In the genomic region with DNA sequence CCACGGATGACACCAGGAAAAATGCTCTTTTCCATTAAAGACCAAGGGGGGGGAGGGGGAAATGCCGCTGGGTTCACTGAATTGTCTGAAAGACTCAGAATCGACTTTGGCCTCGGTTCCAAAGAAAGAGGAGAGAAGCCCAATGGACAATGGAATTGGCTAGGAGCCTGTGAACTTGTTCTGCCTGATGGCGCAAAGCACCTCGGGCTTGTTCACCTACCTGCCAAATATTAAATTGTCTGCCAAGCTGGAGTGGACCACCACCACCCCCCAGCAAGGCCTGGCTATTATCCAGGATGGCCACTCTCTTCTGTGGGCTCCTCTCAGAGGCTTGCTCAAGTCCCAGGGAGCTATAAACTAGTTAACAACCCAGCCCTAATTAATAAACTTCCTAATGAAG, we compare ENCODE assay signal across 18 mouse cellular contexts.
A peak's percentile ranks its signal among the peaks of the same experiment; 100 is the strongest.
DNase-seq lines count a peak whose midpoint lies in the region; ATAC-seq lines count a peak whose summit lies in the region.
"Had no signal": no experiment of that assay in that cellular context is flagged by ENCODE, and none has a peak within 500 bp of the region (broad histone marks: within the 10 kb centered on the region; RNA-seq: fewer than 3 reads in every experiment).

No protein-coding gene starts in this region.

- H3K9me3 ChIP-seq in hindbrain, embryonic 14.5 days (ENCODE audit: control insufficient read depth, low read length): no peaks in the 10 kb centered on the region
- H3K9me3 ChIP-seq in hindbrain, embryonic 13.5 days: no peaks in the 10 kb centered on the region
- no peaks in the 10 kb centered on the region for H3K9me3 ChIP-seq in midbrain, embryonic 14.5 days (ENCODE audit: control insufficient read depth, low read length)
- no peaks in the 10 kb centered on the region for H3K9me3 ChIP-seq in midbrain, embryonic 16.5 days (replicated peaks; ENCODE audit: control insufficient read depth, low read length, poor library complexity, severe bottlenecking)
- H3K9me3 ChIP-seq in heart, embryonic 11.5 days (replicated peaks; ENCODE audit: control insufficient read depth, low read length): no peaks in the 10 kb centered on the region
- H3K9me3 ChIP-seq: heart, embryonic 15.5 days; limb, embryonic 10.5 days had no signal

- H3K9ac ChIP-seq in hindbrain, embryonic 14.5 days: no peak overlapping the region
- no peak overlapping the region for H3K9ac ChIP-seq in hindbrain, embryonic 13.5 days
- H3K9ac ChIP-seq in midbrain, embryonic 14.5 days (replicated peaks; ENCODE audit: low read length): no peak overlapping the region
- no peak overlapping the region for H3K9ac ChIP-seq in midbrain, embryonic 16.5 days (ENCODE audit: low read depth, low read length)
- H3K9ac ChIP-seq in heart, embryonic 11.5 days (ENCODE audit: low read depth, low read length): no peak overlapping the region
- H3K9ac ChIP-seq: heart, embryonic 15.5 days had no signal

- DNase-seq in cerebellum, postnatal 14 days: peak; percentile 86 to 87
- peak; percentile 32 for DNase-seq in hindbrain, embryonic 14.5 days (ENCODE audit: low spot score)
- DNase-seq in midbrain, embryonic 14.5 days: peak; percentile 18
- no peak for DNase-seq in layer of hippocampus, adult 8-10 months (ENCODE audit: low spot score in 2 of 2)
- DNase-seq: adrenal gland, adult 8-10 months; cerebellum, adult 18-20 months; lung, adult 2 months; thymus, postnatal 25 days had no signal

- no peaks in the 10 kb centered on the region for H3K27me3 ChIP-seq in hindbrain, embryonic 14.5 days (ENCODE audit: control insufficient read depth, insufficient read depth, low read length)
- no peaks in the 10 kb centered on the region for H3K27me3 ChIP-seq in hindbrain, embryonic 13.5 days
- no peaks in the 10 kb centered on the region for H3K27me3 ChIP-seq in midbrain, embryonic 14.5 days (ENCODE audit: control insufficient read depth, insufficient read depth, low read length)
- H3K27me3 ChIP-seq in midbrain, embryonic 16.5 days (ENCODE audit: control insufficient read depth, insufficient read depth, low read depth, low read length): no peaks in the 10 kb centered on the region
- no peaks in the 10 kb centered on the region for H3K27me3 ChIP-seq in heart, embryonic 11.5 days (ENCODE audit: control insufficient read depth, insufficient read depth, low read length)
- H3K27me3 ChIP-seq: heart, embryonic 15.5 days had no signal

- WGBS in hindbrain, embryonic 14.5 days: 64% methylated on average over 6 of the region's 6 CpGs
- 71% methylated on average over 6 of the region's 6 CpGs for WGBS in hindbrain, embryonic 13.5 days
- WGBS in midbrain, embryonic 14.5 days: 78% methylated on average over 6 of the region's 6 CpGs
- 80% methylated on average over 6 of the region's 6 CpGs for WGBS in midbrain, embryonic 16.5 days
- WGBS in heart, embryonic 11.5 days (ENCODE audit: insufficient replicate concordance): 83% methylated on average over 6 of the region's 6 CpGs

- H3K4me3 ChIP-seq in hindbrain, embryonic 14.5 days (replicated peaks; ENCODE audit: low read length): no peak overlapping the region
- H3K4me3 ChIP-seq in hindbrain, embryonic 13.5 days: no peak overlapping the region
- no peak overlapping the region for H3K4me3 ChIP-seq in midbrain, embryonic 14.5 days (replicated peaks; ENCODE audit: low read depth, low read length)
- H3K4me3 ChIP-seq in midbrain, embryonic 16.5 days (ENCODE audit: low read depth, low read length): no peak overlapping the region
- H3K4me3 ChIP-seq in heart, embryonic 11.5 days (ENCODE audit: low read depth, low read length): no peak overlapping the region
- H3K4me3 ChIP-seq: erythroblast, embryonic 14.5 days; heart, embryonic 15.5 days; limb, embryonic 10.5 days had no signal

- H3K4me2 ChIP-seq in hindbrain, embryonic 14.5 days (replicated peaks): no peak overlapping the region
- H3K4me2 ChIP-seq in hindbrain, embryonic 13.5 days: no peak overlapping the region
- no peak overlapping the region for H3K4me2 ChIP-seq in midbrain, embryonic 14.5 days (ENCODE audit: low read length)
- H3K4me2 ChIP-seq in midbrain, embryonic 16.5 days (ENCODE audit: low read length): no peak overlapping the region
- no peak overlapping the region for H3K4me2 ChIP-seq in heart, embryonic 11.5 days
- H3K4me2 ChIP-seq: heart, embryonic 15.5 days; liver, embryonic 11.5 days; midbrain, embryonic 11.5 days had no signal

- H3K27ac ChIP-seq in hindbrain, embryonic 14.5 days: no peak overlapping the region
- no peak overlapping the region for H3K27ac ChIP-seq in hindbrain, embryonic 13.5 days
- H3K27ac ChIP-seq in midbrain, embryonic 14.5 days (replicated peaks; ENCODE audit: low read depth, low read length): no peak overlapping the region
- H3K27ac ChIP-seq in midbrain, embryonic 16.5 days (ENCODE audit: low read length): no peak overlapping the region
- H3K27ac ChIP-seq in heart, embryonic 11.5 days (ENCODE audit: low read depth, low read length): no peak overlapping the region
- H3K27ac ChIP-seq: heart, embryonic 15.5 days; limb, embryonic 10.5 days; macrophage had no signal

- no peaks in the 10 kb centered on the region for H3K36me3 ChIP-seq in hindbrain, embryonic 14.5 days (replicated peaks; ENCODE audit: control insufficient read depth, insufficient read depth)
- H3K36me3 ChIP-seq in hindbrain, embryonic 13.5 days: no peaks in the 10 kb centered on the region
- no peaks in the 10 kb centered on the region for H3K36me3 ChIP-seq in midbrain, embryonic 14.5 days (ENCODE audit: control insufficient read depth, insufficient read depth, low read length)
- no peaks in the 10 kb centered on the region for H3K36me3 ChIP-seq in midbrain, embryonic 16.5 days (ENCODE audit: control insufficient read depth, insufficient read depth, low read length)
- no peaks in the 10 kb centered on the region for H3K36me3 ChIP-seq in heart, embryonic 11.5 days (ENCODE audit: control insufficient read depth, insufficient read depth, low read length)
- H3K36me3 ChIP-seq: heart, embryonic 15.5 days; limb, embryonic 10.5 days had no signal

- no peaks in the 10 kb centered on the region for H3K4me1 ChIP-seq in hindbrain, embryonic 14.5 days (replicated peaks; ENCODE audit: control insufficient read depth, insufficient read depth, low read length)
- H3K4me1 ChIP-seq in hindbrain, embryonic 13.5 days (replicated peaks): no peaks in the 10 kb centered on the region
- no peaks in the 10 kb centered on the region for H3K4me1 ChIP-seq in midbrain, embryonic 14.5 days (ENCODE audit: control insufficient read depth, insufficient read depth, low read length)
- no peaks in the 10 kb centered on the region for H3K4me1 ChIP-seq in midbrain, embryonic 16.5 days (ENCODE audit: control insufficient read depth, insufficient read depth, low read length)
- no peaks in the 10 kb centered on the region for H3K4me1 ChIP-seq in heart, embryonic 11.5 days (ENCODE audit: control insufficient read depth, insufficient read depth, low read length)
- H3K4me1 ChIP-seq: heart, embryonic 15.5 days; limb, embryonic 10.5 days had no signal

- ATAC-seq in cerebellum, adult (ENCODE audit: insufficient number of reproducible peaks, low FRiP score, low TSS enrichment): no peak
- ATAC-seq in hindbrain, embryonic 14.5 days (ENCODE audit: low FRiP score): 0 out of 2 replicates have a peak, but pooled peaks have one; percentile 59
- ATAC-seq in hindbrain, embryonic 13.5 days (ENCODE audit: low FRiP score): no peak
- ATAC-seq in midbrain, embryonic 14.5 days (ENCODE audit: low FRiP score, low TSS enrichment): no peak
- no peak; the same call in 1 of the 2 replicates for ATAC-seq in midbrain, embryonic 16.5 days
- no peak for ATAC-seq in heart, embryonic 11.5 days (replicated peaks; ENCODE audit: insufficient number of reproducible peaks, low FRiP score, low TSS enrichment)

Comparison
In these comparisons a context has a peak if more than half of its experiments do, and no peak if none do; other contexts are left out.
1. DNase-seq: peak in cerebellum, postnatal 14 days (2 of 2), hindbrain, embryonic 14.5 days (single experiment) and midbrain, embryonic 14.5 days (single experiment); none in layer of hippocampus, adult 8-10 months (0 of 2).